Mouse (Mus musculus) gastrocnemius, postnatal 4 days (tissue): ENCODE measurements around the gene 1700030K09Rik. TPM values are rescaled to one million over a fixed set of nuclear protein-coding genes. Genes with fewer than 3 reads are reported as not detected.

Source experiments
- DNase-seq, 2 experiments: peaks; one replicate each; pipeline ENCODE4 v3.0.0; 2021 to 2022; ENCODE audit warnings: low spot score in 2 of 2, mixed read lengths in 2 of 2
- long read RNA-seq, 2 experiments: library from polyadenylated mRNA; stranded (forward); transcript quantifications; one replicate each; pipeline ENCODE4 v2.0.0; 2021
- total RNA-seq, 2 experiments: library from RNA; stranded (reverse); gene quantifications; 2 replicates each; pipeline ENCODE4 v1.2.3; 2021

The 1700030K09Rik gene
- 1 to 10 TPM; 6.3 to 6.5 TPM for total RNA-seq
- long read RNA-seq, experiment 1, transcript 1700030K09Rik-201 (8 exons, 2,887 nt), result major isoform, 14 of 18 reads
- long read RNA-seq, experiment 1, partial matches to known transcripts, result 2 of 18 reads
- long read RNA-seq, experiment 1, other reads (novel, unspliced or antisense), result 2 of 18 reads
- long read RNA-seq, experiment 2, transcript 1700030K09Rik-201 (8 exons, 2,887 nt), result major isoform, 14 of 25 reads
- long read RNA-seq, experiment 2, partial matches to known transcripts, result 8 of 25 reads
- long read RNA-seq, experiment 2, other reads (novel, unspliced or antisense), result 3 of 25 reads

GRCm38 (mm10) chr8:72443338-72443993 is at the start of gene 1700030K09Rik, which contains the start of gene Calr3:
TSS of gene 1700030K09Rik (plus strand) at chr8:72443880.
TSS of gene Calr3 (minus strand) at chr8:72443870.
- peak; percentile 93 to 98 for DNase-seq

GRCm38 (mm10) chr8:72401381-72401780 is 42.3 kb upstream of the 1700030K09Rik start:
- DNase-seq, result no peak

- no peak for DNase-seq
These were observed 40.7 kb upstream of the 1700030K09Rik start for GRCm38 (mm10) chr8:72402981-72403380.

- no peak for DNase-seq
These were observed 35.8 kb upstream of the 1700030K09Rik start for GRCm38 (mm10) chr8:72407878-72408277.

GRCm38 (mm10) chr8:72409443-72409842 is 34.2 kb upstream of the 1700030K09Rik start:
- no peak for DNase-seq

- no peak for DNase-seq
These were observed 29.8 kb upstream of the 1700030K09Rik start for GRCm38 (mm10) chr8:72413839-72414238.

GRCm38 (mm10) chr8:72415252-72415651 is 28.4 kb upstream of the 1700030K09Rik start:
- DNase-seq, result no peak

- no peak for DNase-seq
These were observed 25.6 kb upstream of the 1700030K09Rik start for GRCm38 (mm10) chr8:72418073-72418472.

- peak; percentile 43 to 63 for DNase-seq
These were observed 22.9 kb upstream of the 1700030K09Rik start for GRCm38 (mm10) chr8:72420571-72421361.

- peak; percentile 96 to 99 for DNase-seq
These were observed 22.0 kb upstream of the 1700030K09Rik start, which contains the start of gene Eps15l1 for GRCm38 (mm10) chr8:72421362-72422335. TSS of gene Eps15l1 (minus strand) at chr8:72421460.

GRCm38 (mm10) chr8:72422926-72423325 is 20.8 kb upstream of the 1700030K09Rik start:
- no peak for DNase-seq

- no peak for DNase-seq
These were observed 14.0 kb upstream of the 1700030K09Rik start for GRCm38 (mm10) chr8:72429676-72430075.

GRCm38 (mm10) chr8:72434952-72435351 is 8.7 kb upstream of the 1700030K09Rik start:
- peak in 1 of 2 experiments; percentile 28 for DNase-seq

GRCm38 (mm10) chr8:72438248-72439015 is 5.2 kb upstream of the 1700030K09Rik start:
- DNase-seq, result no peak

- no peak for DNase-seq
These were observed 292 bp downstream of the 1700030K09Rik start for GRCm38 (mm10) chr8:72443994-72444350.

GRCm38 (mm10) chr8:72445071-72445470 is 1.4 kb downstream of the 1700030K09Rik start:
- no peak for DNase-seq

- DNase-seq, result no peak
These were observed 7.8 kb downstream of the 1700030K09Rik start for GRCm38 (mm10) chr8:72451516-72451915.

GRCm38 (mm10) chr8:72453904-72454303 is 10.2 kb downstream of the 1700030K09Rik start:
- no peak for DNase-seq

- DNase-seq, result no peak
These were observed 11.6 kb downstream of the 1700030K09Rik start for GRCm38 (mm10) chr8:72455317-72455716.

- no peak for DNase-seq
These were observed 14.1 kb downstream of the 1700030K09Rik start for GRCm38 (mm10) chr8:72457806-72458205.
